Mouse (Mus musculus) limb, embryonic 11.5 days (tissue): ENCODE results near the gene Pdxdc1. TPM values are rescaled to one million over a fixed set of nuclear protein-coding genes. Genes with fewer than 3 reads are reported as not detected.
"Not testable (repeated sequence)": the region's sequence is repeated elsewhere in the genome, so short reads cannot be mapped to it uniquely, and the experiment has no call there.

Source experiments
- ATAC-seq: fragments of 200-750 bp; cut with Nextera tagmentation; 2 replicates; pipeline ENCODE4 v1.8.0; 2017; ENCODE audit warnings: low read depth; ENCODE audit not compliant: insufficient number of reproducible peaks, low FRiP score, low TSS enrichment
- DNase-seq: peaks from one replicate; pipeline ENCODE4 v3.0.0-alpha.2; 2015; ENCODE audit warnings: low spot score
- H3K27ac ChIP-seq: fragments of 300-500 bp; sonication (generic); replicated peaks from 2 replicates; pipeline ENCODE4 v1.5.1; 2014; ENCODE audit warnings: low read depth, mild to moderate bottlenecking, low read length
- H3K27me3 ChIP-seq: fragments of 300-500 bp; sonication (generic); 2 replicates; pipeline ENCODE4 v1.6.1; 2014; ENCODE audit warnings: mild to moderate bottlenecking, low read length, mixed read lengths; ENCODE audit not compliant: control insufficient read depth, insufficient read depth
- H3K36me3 ChIP-seq: fragments of 300-500 bp; sonication (generic); 2 replicates; pipeline ENCODE4 v1.6.1; 2014; ENCODE audit warnings: mild to moderate bottlenecking, low read length, moderate library complexity, mixed read lengths; ENCODE audit not compliant: control insufficient read depth, insufficient read depth
- H3K4me1 ChIP-seq: fragments of 300-500 bp; sonication (generic); 2 replicates; pipeline ENCODE4 v1.6.1; 2014; ENCODE audit warnings: low read length, mixed read lengths; ENCODE audit not compliant: control insufficient read depth, insufficient read depth
- H3K4me2 ChIP-seq: fragments of 300-500 bp; sonication (generic); 2 replicates; pipeline ENCODE4 v1.6.1; 2014; ENCODE audit warnings: low read depth, mild to moderate bottlenecking, moderate library complexity; ENCODE audit not compliant: severe bottlenecking
- H3K4me3 ChIP-seq: fragments of 300-500 bp; sonication (generic); 2 replicates; pipeline ENCODE4 v1.5.1; 2014; ENCODE audit warnings: low read depth, low read length
- H3K9ac ChIP-seq: fragments of 300-500 bp; sonication (generic); 2 replicates; pipeline ENCODE4 v1.6.1; 2014; ENCODE audit warnings: mild to moderate bottlenecking, low read length
- H3K9me3 ChIP-seq: fragments of 300-500 bp; sonication (generic); 2 replicates; pipeline ENCODE4 v1.6.1; 2016; ENCODE audit warnings: low read length; ENCODE audit not compliant: control insufficient read depth
- WGBS: fragments of 180-500 bp; shearing (Covaris S2); extraction: QIAGEN DNeasy Blood & Tissue Kit; methylation state at CpG from one replicate; pipeline ENCODE4 v1.1.7; 2014; 5-methylcytosine and 5-hydroxymethylcytosine counted together
- polyA plus RNA-seq: library from polyadenylated mRNA; unstranded; fragments of >200 nt; fragmentation: Nextera tagmentation; extraction: Ambion mirVana; gene quantifications from 2 replicates; pipeline ENCODE4 v1.2.1, GENCODE M21; 2014

Pdxdc1 gene
- polyA plus RNA-seq, 1 experiment from 2014 or later, result 84.4 TPM

DNA sequence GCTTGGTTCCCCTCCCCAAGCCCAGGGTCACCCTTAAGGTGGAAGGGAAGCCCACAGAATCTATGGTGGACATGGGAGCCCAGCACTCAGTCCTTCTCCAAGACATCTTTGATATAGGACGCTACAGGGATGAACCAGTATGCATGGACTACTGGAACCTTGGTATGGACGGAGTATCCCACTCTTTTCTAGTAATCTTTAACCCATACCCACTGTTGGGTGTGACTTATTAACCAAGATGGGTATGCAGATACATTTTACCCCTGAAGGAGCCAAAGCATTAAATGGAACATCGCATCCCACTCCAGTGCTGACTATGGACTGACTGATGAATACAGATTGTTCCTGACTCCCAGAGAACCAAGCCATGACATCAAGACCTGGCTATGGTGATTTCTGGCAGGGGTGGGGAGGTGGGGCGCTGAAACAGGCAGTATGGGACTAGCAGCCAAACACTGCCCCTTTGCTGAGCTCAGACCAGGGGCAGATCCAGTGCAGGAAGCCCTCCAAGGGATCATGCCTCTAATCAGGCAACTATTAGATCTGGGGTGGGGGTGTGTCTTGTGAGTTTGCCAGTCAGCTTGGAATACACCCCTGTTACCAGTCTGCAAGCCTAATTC is 24.6 kb upstream of the Pdxdc1 start:
- H3K4me3 ChIP-seq, result no peak overlapping the region
- 75% methylated on average over 4 of the region's 4 CpGs for WGBS
- H3K9me3 ChIP-seq, result no peaks in the 10 kb centered on the region
- H3K36me3 ChIP-seq, result no peaks in the 10 kb centered on the region
- H3K27me3 ChIP-seq, result no peaks in the 10 kb centered on the region
- no peaks in the 10 kb centered on the region for H3K4me1 ChIP-seq
- ATAC-seq, result no peak
- H3K27ac ChIP-seq, result no peak overlapping the region
- H3K9ac ChIP-seq, result no peak overlapping the region
- H3K4me2 ChIP-seq, result no peak overlapping the region
- DNase-seq, result no peak

- 92% methylated on average over 5 of the region's 5 CpGs for WGBS
- not testable (repeated sequence) for DNase-seq, H3K4me3 ChIP-seq, ATAC-seq, H3K27ac ChIP-seq, H3K9ac ChIP-seq, H3K36me3 ChIP-seq, H3K9me3 ChIP-seq, H3K4me1 ChIP-seq, H3K27me3 ChIP-seq, H3K4me2 ChIP-seq
Measured at GRCm38 (mm10) chr16:13922966-13923365, 20.0 kb upstream of the Pdxdc1 start.

- H3K4me3 ChIP-seq, H3K36me3 ChIP-seq, DNase-seq, ATAC-seq, H3K4me1 ChIP-seq, H3K27ac ChIP-seq, H3K27me3 ChIP-seq, H3K4me2 ChIP-seq, H3K9ac ChIP-seq, H3K9me3 ChIP-seq: not testable (repeated sequence)
- 89% methylated on average over 3 of the region's 3 CpGs for WGBS
Measured at GRCm38 (mm10) chr16:13922499-13922898, 19.6 kb upstream of the Pdxdc1 start.

DNA sequence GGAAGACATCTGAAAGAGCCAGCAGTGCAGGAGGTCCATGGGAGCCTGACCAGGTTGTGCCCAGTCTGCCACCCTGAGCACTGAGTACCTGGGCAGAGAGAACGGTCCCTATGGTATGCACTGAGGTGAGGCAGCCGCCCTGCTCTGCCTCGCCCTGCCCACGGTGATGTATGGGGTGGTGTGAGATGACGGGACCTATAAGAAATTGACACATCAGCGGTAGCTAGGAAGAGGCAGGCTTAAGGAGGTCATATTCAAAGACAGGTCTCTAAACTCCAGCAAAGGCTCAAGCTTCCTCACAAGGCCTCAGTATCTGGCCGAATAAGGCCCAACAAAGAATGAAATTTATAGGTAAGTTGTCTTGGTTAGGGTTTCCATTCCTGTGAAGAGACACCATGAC is 18.9 kb upstream of the Pdxdc1 start:
- Histone ChIP-seq H3K4me2 (no peak overlapping the region), H3K4me3 (no peak overlapping the region), H3K27ac (no peak overlapping the region), H3K4me1 (no peaks in the 10 kb centered on the region), H3K27me3 (no peaks in the 10 kb centered on the region), H3K9me3 (no peaks in the 10 kb centered on the region), H3K36me3 (no peaks in the 10 kb centered on the region), H3K9ac (no peak overlapping the region)
- ATAC-seq, result no peak
- no peak for DNase-seq
- WGBS, result 93% methylated on average over 7 of the region's 7 CpGs

DNA sequence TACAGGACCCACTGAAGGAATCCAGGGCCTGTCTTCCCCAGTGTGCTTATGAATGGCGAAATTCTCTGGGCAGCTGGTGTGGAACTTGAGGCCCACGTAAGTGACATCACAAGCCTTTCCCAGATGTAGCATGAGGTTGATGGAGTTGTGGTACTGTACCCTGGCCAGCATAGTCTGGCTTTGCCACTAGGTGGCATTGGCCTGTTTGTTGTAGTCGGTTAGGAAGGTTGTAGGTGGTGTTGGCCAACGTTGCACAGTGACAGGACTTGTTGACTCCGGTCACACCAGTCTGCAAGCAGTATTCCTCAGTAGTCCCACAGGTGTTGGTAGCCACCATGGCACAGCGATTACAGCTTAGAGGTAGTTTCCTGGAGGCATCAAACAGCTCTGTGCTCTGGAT is 18.1 kb upstream of the Pdxdc1 start:
- H3K9ac ChIP-seq, result no peak overlapping the region
- ATAC-seq, result no peak
- no peak overlapping the region for H3K4me3 ChIP-seq

DNA sequence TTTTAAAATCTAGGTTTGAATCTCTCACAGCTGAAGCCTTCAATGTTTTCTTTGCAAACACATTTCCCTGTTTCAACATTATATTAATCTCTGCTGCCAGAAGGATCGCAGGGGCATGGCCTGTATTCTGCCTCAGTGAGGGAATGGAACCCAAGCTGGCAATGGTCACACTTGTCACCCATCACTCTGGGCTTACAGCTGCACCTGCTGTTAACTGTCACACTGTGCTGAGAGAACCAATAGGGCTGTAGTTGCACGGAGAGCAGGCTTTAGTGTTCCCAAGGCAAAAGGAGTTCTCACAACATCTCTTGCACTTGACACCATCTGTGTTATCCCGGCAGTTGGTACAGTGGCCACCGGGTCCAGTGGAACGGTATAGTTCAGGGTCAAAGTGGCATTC is 17.2 kb upstream of the Pdxdc1 start:
- ATAC-seq (no peak), DNase-seq (no peak)
- Histone ChIP-seq H3K36me3 (no peaks in the 10 kb centered on the region), H3K9me3 (no peaks in the 10 kb centered on the region), H3K4me2 (no peak overlapping the region), H3K9ac (no peak overlapping the region), H3K4me1 (no peaks in the 10 kb centered on the region), H3K4me3 (no peak overlapping the region), H3K27me3 (no peaks in the 10 kb centered on the region), H3K27ac (no peak overlapping the region)
- 89% methylated on average over 5 of the region's 5 CpGs for WGBS

More for the DNA sequence above, 18.1 kb upstream of the Pdxdc1 start:
- no peaks in the 10 kb centered on the region for H3K9me3 ChIP-seq
- no peaks in the 10 kb centered on the region for H3K4me1 ChIP-seq
- H3K36me3 ChIP-seq, result no peaks in the 10 kb centered on the region
- H3K27me3 ChIP-seq, result no peaks in the 10 kb centered on the region
- no peak overlapping the region for H3K27ac ChIP-seq
- 82% methylated on average over 6 of the region's 6 CpGs for WGBS
- no peak overlapping the region for H3K4me2 ChIP-seq
- no peak for DNase-seq

GRCm38 (mm10) chr16:13907297-13907696 is 4.4 kb upstream of the Pdxdc1 start:
- H3K27me3 ChIP-seq, result no peaks in the 10 kb centered on the region
- no peak overlapping the region for H3K4me2 ChIP-seq
- no peaks in the 10 kb centered on the region for H3K9me3 ChIP-seq
- H3K9ac ChIP-seq, result no peak overlapping the region
- no peaks in the 10 kb centered on the region for H3K4me1 ChIP-seq
- H3K4me3 ChIP-seq, result no peak overlapping the region
- WGBS, result 78% methylated on average over 3 of the region's 3 CpGs
- ATAC-seq (no peak), DNase-seq (no peak)
- H3K27ac ChIP-seq, result no peak overlapping the region
- H3K36me3 ChIP-seq, result no peaks in the 10 kb centered on the region

DNA sequence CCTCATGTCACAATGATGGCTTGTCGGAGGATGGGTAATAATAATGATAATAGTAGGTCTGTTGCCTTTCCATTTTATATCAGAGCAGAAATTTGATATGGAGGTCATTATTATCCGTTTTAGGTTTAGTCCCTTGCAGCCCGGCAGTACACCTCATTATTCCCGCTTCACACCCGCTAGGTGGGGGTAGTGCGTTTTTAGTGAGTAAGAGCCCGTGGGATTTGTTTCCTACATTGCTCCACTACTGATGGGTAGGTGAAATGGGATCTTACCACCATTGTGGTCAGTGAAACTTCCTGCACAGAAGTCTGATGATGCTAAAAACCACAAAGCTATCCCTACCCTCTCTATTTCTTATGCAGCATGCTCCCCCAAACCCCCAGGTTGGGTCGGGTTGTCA is 557 bp upstream of the Pdxdc1 start:
- no peaks in the 10 kb centered on the region for H3K9me3 ChIP-seq
- peak overlapping the region; percentile 82 for H3K9ac ChIP-seq
- peaks cover 7% of the 10 kb centered on the region; the same call in 1 of the 2 replicates for H3K4me1 ChIP-seq
- H3K4me2 ChIP-seq, result peak overlapping the region; percentile 65; the same call in 1 of the 2 replicates
- H3K27me3 ChIP-seq, result no peaks in the 10 kb centered on the region
- H3K4me3 ChIP-seq, result peak overlapping the region; percentile 95
- 5% methylated on average over 8 of the region's 8 CpGs for WGBS
- H3K27ac ChIP-seq, result peak overlapping the region; percentile 26; the same call in 1 of the 2 replicates
- ATAC-seq (peak; percentile 80), DNase-seq (no peak)
- no peaks in the 10 kb centered on the region for H3K36me3 ChIP-seq

GRCm38 (mm10) chr16:13902397-13902831 is 517 bp downstream of the Pdxdc1 start:
- DNase-seq, result peak; percentile 64
- H3K36me3 ChIP-seq, result no peaks in the 10 kb centered on the region
- peaks cover 7% of the 10 kb centered on the region; the same call in 1 of the 2 replicates for H3K4me1 ChIP-seq
- H3K27ac ChIP-seq, result peak overlapping the region; percentile 26; the same call in 1 of the 2 replicates
- no peaks in the 10 kb centered on the region for H3K27me3 ChIP-seq
- ATAC-seq, result peak; percentile 73
- H3K9ac ChIP-seq, result peak overlapping the region; percentile 82
- peak overlapping the region; percentile 95 for H3K4me3 ChIP-seq
- under 1% methylated on average over 30 of the region's 30 CpGs for WGBS
- peak overlapping the region; percentile 65 for H3K4me2 ChIP-seq
- no peaks in the 10 kb centered on the region for H3K9me3 ChIP-seq
